Mouse (Mus musculus) right cerebral cortex, adult 2 months (tissue): ENCODE results near the gene Arhgap6.

Source experiments
- DNase-seq, 2 experiments: peaks; one replicate each; pipeline ENCODE4 v3.0.0; 2021 to 2022; ENCODE audit warnings: low spot score in 2 of 2

Gene Arhgap6

GRCm38 (mm10) chrX:168977776-168978175, 182.9 kb downstream of the Arhgap6 start:
- no peak for DNase-seq

- no peak for DNase-seq
Observed at GRCm38 (mm10) chrX:168980370-168980769, 185.5 kb downstream of the Arhgap6 start.

GRCm38 (mm10) chrX:169007066-169007465, 212.2 kb downstream of the Arhgap6 start:
- DNase-seq = no peak

GRCm38 (mm10) chrX:169012701-169013100, 217.8 kb downstream of the Arhgap6 start:
- DNase-seq = no peak

- no peak for DNase-seq
Observed at GRCm38 (mm10) chrX:169034390-169034789, 239.5 kb downstream of the Arhgap6 start.

GRCm38 (mm10) chrX:169036403-169037296, 241.8 kb downstream of the Arhgap6 start:
- peak; percentile 33 to 54 for DNase-seq

- no peak for DNase-seq
Observed at GRCm38 (mm10) chrX:169037401-169037800, 242.5 kb downstream of the Arhgap6 start.

- DNase-seq = no peak
Observed at GRCm38 (mm10) chrX:169043872-169044271, 249.0 kb downstream of the Arhgap6 start.

GRCm38 (mm10) chrX:169047595-169047994, 252.7 kb downstream of the Arhgap6 start:
- DNase-seq = no peak

- no peak for DNase-seq
Observed at GRCm38 (mm10) chrX:169049550-169049949, 254.7 kb downstream of the Arhgap6 start.

GRCm38 (mm10) chrX:169053907-169054476, 259.1 kb downstream of the Arhgap6 start:
- no peak for DNase-seq

GRCm38 (mm10) chrX:169062555-169062954, 267.7 kb downstream of the Arhgap6 start:
- no peak for DNase-seq

- DNase-seq = no peak
Observed at GRCm38 (mm10) chrX:169065298-169065697, 270.4 kb downstream of the Arhgap6 start.

- DNase-seq = no peak
Observed at GRCm38 (mm10) chrX:169065922-169066321, 271.0 kb downstream of the Arhgap6 start.

GRCm38 (mm10) chrX:169075020-169075419, 280.1 kb downstream of the Arhgap6 start:
- DNase-seq = no peak

- no peak for DNase-seq
Observed at GRCm38 (mm10) chrX:169081609-169082008, 286.7 kb downstream of the Arhgap6 start.

- peak; percentile 33 to 53 for DNase-seq
Observed at GRCm38 (mm10) chrX:169085871-169086270, 291.0 kb downstream of the Arhgap6 start.

- DNase-seq = no peak
Observed at GRCm38 (mm10) chrX:169089221-169089620, 294.3 kb downstream of the Arhgap6 start.

GRCm38 (mm10) chrX:169094601-169095000, 299.7 kb downstream of the Arhgap6 start:
- no peak for DNase-seq

- DNase-seq = no peak
Observed at GRCm38 (mm10) chrX:169095584-169095983, 300.7 kb downstream of the Arhgap6 start.

GRCm38 (mm10) chrX:169102665-169103064, 307.8 kb downstream of the Arhgap6 start:
- DNase-seq = no peak

- DNase-seq = no peak
Observed at GRCm38 (mm10) chrX:169106048-169106622, 311.2 kb downstream of the Arhgap6 start.

- DNase-seq = no peak
Observed at GRCm38 (mm10) chrX:169107372-169107771, 312.5 kb downstream of the Arhgap6 start.
